Mouse (Mus musculus) cerebellum, postnatal 36 days (tissue): ENCODE data around the gene Bnip1.

Experiments used
- DNase-seq, 2 experiments: peaks; one replicate each; pipeline ENCODE4 v3.0.0; 2021 to 2022; ENCODE audit warnings: mixed read lengths in 2 of 2

Bnip1 gene

DNA sequence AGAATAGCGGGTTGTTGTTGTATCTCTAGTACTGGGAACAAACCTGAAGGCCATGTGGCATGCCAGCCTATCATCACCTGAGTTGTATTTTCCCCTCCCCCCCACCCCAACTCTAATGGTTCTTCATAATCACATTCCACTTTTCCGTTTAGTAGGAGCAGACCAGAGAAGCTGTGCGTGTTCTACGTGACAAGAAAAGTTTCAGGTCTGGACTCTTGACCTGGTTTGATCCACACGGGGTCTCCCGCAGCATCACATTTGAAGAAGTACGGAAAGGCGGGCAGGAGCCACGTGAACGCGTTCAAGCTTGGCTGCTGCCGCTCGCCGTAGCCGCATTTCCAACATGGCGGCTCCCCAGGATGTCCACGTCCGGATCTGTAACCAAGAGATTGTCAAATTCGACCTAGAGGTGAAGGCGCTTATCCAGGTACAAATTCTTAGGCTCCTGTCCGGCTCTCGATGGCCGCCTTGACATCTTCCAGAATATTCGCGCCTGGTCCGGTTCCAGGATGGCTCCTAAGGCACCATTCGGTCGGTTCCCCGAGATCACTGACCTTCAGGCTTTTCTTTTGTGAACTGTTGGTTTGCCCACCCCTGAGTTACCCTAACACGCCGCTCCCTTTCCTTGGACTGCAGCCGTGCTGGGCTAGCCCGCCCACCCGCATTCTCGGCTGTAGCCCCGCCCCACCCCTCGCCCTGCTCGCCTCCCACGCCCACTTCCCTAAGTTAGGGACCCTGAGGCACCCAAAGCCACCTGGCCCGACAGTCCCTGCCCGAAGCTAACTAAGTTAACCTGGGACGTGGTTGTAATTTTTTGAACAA is at the start of gene Bnip1:
Gene Bnip1, plus strand, starts transcription at position 317 of the 822 bp plus-strand sequence.
- DNase-seq: peak; percentile 85 to 89

DNA sequence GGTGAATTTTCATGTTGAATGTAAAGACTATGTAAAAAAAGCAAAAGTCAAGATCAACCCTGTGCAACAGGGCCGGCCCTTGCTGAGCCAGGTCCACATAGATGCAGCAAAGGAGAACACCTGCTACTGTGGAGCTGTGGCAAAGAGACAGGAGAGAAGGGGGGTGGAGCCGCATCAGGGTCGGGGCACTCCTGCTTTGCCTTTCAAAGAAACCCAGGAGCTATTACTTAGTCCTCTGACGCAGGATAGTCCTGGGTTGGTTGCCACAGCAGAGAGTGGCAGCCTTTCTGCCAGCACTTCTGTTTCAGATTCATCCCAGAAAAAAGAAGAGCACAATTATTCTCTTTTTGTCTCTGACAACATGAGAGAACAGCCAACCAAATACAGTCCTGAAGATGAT is 38.3 kb upstream of the Bnip1 start:
- DNase-seq: no peak

DNA sequence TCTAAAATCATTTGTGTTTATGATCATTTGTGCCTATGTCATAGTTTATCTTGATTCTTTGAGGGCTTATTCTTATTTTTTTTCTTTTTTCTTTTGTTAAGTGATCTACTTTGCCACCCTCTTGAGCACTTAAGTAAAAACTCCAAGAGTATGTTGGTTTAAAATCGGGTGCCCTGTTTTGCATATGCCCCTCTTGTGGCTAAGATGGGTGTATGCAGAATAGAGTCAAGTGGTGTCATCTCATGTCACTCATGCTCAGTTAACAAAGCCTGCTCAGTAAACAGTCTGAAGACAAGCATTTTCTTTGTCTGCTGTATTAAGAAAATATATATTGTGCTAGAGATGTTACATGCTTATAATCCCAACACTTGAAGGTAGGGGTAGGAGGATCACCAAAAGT is 37.6 kb upstream of the Bnip1 start:
- no peak for DNase-seq

DNA sequence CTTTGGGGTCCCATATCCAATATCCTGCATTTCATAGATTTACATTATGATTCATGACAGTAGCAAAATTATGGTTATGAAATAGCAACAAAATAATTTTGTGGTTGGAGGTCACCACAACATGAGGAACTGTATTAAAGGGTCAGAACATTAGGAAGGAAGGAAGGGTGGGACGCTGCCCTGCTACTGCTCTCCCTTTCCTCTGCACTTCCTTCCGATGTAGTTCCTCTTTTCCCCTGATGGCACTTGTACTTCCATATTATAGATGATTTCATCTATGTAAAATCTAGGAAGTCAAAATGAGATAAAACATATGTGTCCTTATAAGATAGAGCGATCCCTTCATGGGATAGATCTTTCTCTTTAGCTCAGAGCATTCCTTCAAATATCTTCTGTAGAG is 30.9 kb upstream of the Bnip1 start:
- DNase-seq: no peak

DNA sequence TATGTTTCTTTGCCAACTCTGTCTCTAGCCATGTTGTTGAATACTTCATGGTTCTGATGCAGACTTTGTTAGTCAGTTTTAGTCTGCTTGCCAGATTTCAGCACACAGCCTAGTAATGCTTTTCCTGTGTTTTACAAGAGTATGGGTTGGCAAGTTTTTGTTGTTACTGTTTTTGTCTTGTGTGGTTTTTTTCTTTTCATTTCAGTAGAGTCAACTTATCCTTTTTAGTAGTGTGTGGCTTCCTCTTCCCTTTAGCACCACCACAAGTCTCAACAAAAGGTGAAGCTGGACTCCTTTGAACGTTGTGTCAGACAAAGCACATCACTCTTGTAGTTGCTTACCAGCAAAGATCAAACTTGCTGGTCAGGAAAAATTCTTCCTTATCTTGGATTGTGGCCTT is 28.6 kb upstream of the Bnip1 start:
- no peak for DNase-seq

DNA sequence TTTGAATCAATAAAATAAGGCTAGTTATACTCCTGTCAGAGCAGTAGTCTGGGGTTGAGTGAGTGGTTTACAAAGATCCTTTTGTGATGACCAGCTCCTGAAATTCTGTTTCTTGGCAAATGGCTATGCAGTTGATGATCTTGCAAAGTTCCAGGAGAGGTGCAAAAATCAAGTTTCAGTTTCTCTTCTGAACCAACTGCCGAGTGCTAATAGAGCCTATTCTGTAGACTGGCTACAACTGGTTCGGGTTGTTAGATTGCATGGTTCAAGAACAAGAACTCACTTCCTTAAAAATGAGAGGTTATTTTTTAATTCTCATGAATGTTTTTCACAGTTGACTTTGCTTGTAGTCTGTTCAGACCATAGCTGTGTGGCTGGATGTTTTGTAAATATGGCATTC is 27.4 kb upstream of the Bnip1 start:
- no peak for DNase-seq

DNA sequence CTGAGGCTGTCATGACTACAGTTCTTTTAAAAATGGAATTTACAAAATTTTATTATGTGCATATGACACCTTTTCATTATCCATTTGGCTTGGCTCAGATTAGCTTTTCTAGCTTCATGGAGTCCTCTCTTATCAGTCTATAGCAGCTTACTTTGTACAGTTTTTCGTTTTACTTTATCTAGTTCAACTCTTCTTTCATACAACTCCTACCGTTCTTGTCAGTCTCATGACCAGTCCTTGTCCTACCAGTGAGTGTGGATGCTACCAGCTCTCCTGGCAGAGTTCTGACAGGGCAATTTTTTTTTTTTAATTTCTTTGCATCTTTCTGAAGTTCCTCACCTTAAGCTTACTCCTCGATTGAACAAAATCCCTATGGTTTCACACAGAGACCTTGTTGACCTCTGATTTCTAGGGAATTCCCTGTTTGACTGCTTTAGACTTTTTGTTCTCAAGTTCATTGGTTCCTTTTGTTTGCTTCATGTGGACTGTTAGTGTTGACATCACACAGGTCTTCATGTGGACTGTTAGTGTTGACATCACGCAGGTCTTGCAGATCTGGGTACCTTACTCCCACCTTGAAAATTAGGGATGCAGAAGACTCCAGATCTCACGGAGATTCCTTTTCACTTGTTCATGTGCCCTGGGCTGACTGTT is 13.6 kb upstream of the Bnip1 start:
- DNase-seq: no peak

DNA sequence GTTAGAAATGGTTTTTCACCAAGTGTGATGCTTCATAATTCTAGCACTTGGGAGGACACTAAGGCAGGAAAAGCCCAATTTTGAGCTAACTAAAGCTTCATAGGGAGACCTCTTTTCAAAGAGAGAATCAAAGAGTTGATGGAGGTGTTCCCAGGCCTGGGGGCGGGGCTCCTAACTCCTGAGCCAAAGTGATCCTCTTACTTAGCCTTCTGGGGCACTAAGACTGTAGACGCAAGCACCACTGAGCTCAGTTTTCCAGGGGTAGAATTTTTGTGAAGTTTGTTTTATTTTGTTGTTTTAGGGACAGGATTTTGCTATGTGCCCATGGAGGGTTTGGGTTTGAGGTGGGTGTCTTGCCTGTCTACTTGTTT is 13.1 kb upstream of the Bnip1 start:
- no peak for DNase-seq

DNA sequence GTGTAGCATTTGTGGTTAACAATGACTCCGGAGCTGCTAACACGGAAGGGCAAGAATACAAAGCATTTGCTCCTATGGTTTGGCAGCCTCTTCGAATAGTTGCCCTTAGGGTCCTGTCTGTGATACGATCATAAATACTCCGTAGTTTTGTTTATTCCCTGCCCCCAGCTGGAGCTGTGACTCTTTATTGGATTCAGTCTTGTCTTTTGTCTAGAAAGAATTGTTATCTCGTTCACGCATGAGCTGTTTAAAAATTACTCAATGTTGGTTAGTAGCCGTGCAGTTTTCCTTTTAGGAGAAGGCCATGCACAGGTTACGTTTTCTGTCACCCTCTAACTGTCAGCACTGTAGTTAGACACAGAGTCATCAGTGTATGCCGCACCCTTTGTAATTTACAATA is 4.7 kb upstream of the Bnip1 start:
- DNase-seq: no peak

DNA sequence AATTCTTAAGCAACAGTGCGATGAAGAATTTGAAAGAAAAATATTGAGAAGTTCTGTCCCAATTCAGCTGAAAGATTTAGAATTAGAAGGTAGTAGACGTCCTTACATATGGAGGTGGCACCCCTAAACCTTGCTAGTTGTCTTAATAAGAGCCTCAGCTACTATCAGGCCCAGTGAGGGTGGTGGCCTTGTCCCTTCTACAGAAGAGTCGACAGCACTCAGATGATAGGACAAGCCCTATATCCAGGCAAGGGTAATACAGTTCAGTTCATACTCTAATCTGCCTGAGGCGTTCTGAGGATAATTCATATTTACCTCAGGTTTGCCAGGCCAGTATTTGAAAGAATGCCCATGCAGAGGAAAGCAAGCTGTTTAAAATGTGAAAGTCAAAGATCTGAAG is 2.9 kb upstream of the Bnip1 start:
- no peak for DNase-seq

DNA sequence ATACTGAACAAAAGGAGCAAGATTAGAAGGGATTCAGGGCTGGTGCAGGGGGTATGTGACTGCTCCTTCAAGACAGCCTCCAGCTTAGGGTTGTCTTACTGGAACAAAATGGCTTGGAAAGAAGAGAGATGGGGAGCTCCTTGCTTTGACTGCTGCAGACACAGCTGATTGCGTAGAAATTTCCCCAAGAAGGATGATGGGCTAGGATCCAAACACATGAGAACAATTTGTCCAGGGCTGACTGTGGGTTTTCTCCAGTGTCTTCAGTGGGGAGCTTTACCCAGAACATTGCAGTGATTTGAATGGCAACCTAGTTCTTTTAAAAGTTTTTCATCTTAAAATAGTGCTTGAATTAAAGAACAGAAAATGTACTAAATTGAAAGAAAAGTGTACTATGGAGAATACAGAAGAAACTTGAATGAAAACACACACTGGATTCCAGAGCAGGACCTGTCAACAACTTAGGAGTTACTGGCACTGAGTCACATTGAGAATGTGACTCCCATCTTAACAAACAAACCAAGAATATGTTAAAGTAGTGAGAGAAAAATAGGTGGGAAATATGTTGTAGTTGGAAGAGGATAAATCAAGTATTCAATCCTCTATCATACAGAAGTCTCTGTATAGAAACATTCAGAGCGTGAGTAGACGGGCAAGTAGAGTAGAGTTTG is 2.3 kb upstream of the Bnip1 start:
- no peak for DNase-seq

DNA sequence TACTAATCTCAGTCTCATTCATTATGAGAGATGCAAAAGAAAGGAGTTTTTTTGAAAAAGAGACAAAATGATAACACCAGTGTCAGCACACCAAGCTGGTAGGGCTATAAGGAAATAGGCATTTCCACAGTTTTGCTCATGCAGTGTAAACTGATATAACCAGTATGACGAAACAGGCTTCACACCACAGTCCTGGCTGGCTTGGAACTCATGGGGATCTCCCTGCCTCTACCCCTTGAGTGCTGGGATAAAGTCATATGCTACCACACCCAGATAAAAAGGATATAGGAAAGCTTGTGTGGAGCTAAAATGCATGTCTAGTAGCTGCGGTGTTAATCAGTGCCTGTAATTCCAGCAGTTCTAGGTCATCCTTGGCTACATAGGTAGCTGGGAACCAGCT is 1.4 kb upstream of the Bnip1 start:
- DNase-seq: no peak

DNA sequence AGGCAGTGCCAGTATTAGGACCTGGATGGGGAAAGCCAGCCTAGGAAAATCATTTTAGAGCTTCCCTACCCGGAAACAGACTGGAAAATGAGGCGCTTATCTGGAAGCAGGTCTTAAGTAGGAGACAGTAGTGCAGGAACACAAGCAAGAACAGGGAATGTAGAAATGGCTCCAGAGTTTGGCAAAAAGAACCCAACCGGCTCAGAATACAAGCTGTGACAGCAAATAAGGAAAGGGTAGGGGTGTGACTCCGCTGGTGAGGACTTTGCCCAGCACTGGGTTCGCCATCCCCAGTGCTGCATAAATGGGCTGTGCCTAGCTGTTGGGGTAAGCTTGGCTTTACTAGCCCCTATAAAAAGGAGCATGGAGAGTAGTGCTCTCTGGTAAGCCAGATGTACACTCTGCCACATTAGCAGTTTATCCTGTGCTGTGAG is 761 bp downstream of the Bnip1 start:
- no peak for DNase-seq

DNA sequence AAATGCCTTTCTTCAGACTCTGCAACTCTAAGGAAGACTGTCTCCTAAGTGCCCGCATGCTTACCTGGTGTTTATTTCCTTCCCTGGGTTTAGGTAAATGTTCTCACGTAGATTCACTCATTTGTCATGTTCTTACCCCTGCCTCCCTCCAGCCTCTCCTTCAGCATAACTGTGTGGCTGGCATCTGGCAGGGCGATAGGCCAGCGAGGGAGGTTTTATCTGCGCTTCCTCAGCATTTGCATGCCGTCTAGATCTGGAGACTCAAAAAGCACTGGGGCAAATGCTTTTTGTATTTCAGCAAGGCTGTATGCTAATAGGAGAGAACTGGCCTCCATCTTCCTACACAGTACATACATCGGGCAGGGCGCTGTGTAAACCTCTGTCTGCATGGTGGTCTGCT is 3.7 kb downstream of the Bnip1 start:
- DNase-seq: no peak

DNA sequence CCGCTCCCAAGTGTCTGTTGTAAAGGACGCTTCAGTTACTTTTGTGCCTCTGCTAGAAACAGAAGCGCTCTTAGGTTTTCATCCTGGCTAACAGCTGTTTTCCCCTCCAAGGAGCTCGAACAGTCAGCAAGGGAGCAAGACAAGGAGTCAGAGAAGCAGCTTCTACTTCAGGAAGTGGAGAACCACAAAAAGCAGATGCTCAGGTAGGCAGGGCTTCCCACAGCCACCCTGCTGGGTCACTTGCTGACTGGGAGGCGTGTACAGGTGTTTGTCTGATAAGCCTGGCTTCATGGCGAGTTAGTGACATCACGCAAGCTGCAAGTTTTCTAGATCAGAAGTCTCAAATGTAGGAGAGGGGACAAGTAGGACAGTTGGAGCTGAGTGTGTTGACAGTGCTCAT is 5.7 kb downstream of the Bnip1 start:
- DNase-seq: no peak

DNA sequence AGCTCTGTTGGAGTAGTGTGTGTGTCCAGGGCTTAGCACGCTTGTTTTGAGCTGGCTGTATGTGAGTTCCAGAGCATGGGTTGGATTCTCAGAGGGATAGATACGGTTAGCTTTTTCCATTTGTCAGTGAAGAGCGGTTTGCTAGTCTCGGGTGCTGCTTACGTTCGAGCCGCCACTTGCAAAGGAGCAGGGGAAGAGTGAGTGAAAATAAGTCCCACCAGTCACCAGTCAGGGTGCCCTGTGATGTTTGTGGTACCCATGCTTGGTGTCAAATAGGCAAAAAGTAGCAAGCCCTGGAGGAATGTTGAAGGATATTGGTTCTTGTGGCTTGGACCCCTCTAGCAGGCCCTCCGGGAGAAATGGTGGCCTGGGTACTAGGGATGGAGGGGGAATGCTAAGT is 8.1 kb downstream of the Bnip1 start:
- no peak for DNase-seq

DNA sequence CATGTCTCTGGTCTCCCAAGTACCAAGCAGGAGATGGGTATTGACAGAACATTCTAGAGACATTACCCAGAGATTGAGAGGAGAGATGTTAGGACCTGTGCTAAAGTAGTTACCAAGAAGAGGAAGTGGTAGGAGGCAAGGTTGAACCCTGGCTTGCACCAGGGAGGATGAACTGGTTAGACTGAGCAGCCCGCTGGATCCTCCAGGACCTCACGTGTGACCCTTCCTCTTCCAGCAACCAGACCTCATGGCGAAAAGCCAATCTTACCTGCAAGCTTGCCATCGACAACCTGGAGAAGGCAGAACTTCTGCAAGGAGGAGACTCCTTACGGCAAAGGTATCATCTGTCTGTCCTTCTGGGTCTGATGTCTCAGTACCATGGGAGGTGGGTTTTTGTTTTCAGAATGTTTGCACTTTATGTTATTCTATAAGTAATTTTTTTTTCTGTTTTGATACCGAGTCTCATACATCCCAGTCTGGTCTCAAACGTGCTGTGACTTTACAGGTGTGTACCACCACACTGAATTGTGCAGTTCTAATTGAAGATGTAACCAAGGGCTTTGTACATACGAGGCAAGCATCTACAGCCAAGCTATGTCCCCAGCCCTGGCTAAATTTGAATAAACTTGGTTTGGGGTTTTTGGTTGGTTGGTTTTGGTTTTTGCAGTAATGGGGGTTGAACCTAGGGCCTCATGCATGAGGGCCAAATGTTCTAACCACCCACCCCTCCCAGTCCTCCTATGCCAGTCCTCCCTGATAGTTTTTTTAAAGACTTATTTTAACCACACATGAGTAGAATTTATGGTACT is 8.8 kb downstream of the Bnip1 start:
- DNase-seq: no peak

DNA sequence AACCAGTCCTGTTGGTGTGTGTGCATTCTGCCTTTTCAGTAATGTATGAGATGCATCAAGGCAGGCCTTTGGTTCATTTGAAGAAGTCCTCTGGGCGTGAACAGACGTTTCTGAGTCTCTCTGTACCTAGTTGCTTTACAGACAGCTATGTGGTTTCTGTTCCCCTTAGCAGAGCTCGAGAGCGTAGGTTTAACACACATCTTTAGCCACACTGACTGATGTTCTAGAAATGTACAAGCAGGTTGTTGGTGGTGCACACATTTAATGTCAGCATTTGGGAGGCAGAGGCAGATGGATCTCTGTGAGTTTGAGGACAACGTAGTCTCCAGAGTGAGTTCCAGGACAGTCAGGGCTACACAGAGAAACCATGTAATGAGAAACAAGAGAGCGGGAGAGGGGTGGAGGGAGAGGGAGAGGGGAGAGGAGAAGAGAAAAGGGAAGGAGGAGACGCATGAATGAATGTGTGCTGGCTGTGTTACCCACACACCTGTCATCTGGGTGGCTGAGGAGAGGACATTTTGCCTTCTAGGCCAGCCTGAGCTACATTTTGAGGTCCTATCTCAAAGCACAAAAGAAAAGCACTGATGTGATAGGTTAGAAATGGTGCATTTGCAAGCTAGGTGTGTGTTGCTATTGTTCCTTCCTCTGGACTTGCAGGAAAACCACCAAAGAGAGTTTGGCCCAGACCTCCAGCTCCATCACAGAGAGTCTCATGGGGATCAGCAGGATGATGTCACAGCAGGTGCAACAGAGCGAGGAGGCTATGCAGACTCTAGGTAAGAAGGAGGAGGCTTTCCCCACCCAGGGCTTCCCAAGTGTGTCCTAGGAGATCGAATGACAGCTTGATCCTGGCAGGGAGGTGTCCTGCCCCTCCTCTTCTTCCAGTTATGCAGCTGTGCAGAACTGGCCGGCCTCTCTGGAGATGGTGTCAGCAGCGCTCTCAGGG is 9.7 kb downstream of the Bnip1 start:
- DNase-seq: no peak

DNA sequence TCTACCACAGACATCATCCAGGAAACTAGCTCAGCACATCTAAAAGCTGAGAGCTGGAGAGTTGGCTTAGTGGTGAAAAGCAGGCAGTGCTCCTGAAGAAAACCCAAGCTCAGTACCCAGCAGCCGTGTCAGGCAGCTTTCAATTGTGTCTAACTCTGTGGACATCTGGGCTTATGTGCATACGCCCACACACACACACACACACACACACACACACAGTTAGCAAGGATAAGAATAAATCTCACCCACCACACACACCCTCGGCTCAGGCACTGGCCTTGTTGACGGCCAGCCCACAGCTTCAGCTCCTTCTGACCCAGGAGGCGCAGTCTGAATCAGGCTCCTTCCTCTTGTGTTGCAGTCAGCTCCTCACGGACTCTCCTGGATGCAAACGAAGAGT is 10.7 kb downstream of the Bnip1 start:
- no peak for DNase-seq

DNA sequence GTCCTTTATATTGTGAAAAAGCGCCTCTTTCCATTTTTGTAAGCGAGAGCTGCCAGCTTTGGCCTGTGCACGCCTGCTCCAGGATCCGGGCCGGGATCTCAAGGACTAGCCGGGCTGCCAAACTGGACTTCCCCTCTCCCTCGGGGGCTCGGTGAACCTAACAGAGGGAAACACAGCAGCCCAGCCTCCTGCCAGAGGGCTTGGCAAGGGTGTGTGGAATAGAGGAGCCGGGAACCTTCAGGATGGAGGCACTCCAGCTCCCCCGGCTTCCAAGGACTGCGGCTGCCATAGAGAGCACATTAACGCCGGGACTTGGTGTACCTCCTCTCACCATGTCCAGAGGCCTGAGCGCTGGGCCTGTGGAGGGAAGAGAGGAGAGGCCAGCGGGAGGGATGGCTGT is 11.2 kb downstream of the Bnip1 start:
- DNase-seq: no peak

DNA sequence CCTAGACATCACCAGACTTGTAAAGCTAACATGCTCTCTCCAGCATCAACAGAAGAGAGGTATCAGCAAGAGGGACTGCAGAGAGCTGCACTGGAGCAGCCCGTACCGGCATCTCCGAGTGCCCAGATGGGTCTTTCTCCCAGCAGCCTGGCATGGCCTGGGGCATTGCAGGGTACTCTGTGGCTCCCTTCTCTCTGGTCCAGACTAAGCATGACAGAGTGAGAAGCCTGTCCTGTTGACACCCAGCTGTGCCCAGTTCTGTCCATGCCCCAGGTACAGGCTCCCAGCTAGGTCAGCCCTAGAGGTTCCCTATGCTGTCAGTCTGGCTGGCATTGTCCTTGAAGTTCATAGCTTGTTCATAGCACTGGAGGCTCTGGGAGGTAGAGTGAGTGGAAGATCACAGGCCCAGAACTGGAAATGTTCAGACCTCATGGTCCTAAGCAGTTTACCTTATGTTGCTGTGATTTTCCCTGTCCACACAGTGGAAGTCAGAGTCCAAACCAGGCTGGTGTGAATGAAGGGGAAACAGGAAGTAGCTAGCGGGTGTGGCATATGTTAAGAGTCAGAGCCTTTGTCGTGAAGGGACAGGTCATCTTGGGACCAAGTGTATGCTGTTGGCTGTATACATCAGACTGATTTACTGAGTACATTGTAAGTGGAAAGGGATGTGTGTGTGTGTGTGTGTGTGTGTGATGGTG is 12.4 kb downstream of the Bnip1 start:
- DNase-seq: no peak
